Mouse (Mus musculus): ENCODE measurements around the gene Abhd5.

- no peak for TF ChIP-seq CTCF (IDR thresholded peaks at IDR 0.05; ENCODE audit: low read depth, low read length)
- TF ChIP-seq GATA1 (IDR thresholded peaks at IDR 0.05; ENCODE audit: borderline replicate concordance, low read length) = no peak
These were observed 5.7 kb downstream of the Abhd5 start for GRCm38 (mm10) chr9:122357073-122357472.
